Mouse (Mus musculus): ENCODE results near the gene Tssk3. TPM values are rescaled to one million over a fixed set of nuclear protein-coding genes. Genes with fewer than 3 reads are reported as not detected.

Tssk3 gene
- polyA plus RNA-seq, 1 experiment, result not detected

- H3K4me1 ChIP-seq (ENCODE audit: control insufficient read depth), result peaks cover 12% of the 10 kb centered on the region
- H3K4me3 ChIP-seq (replicated peaks), result no peak overlapping the region
- H3K27me3 ChIP-seq (ENCODE audit: control insufficient read depth), result peaks cover 59% of the 10 kb centered on the region
- no peaks in the 10 kb centered on the region for H3K9me3 ChIP-seq (ENCODE audit: control insufficient read depth, low read length)
- TF ChIP-seq GATA1 (IDR thresholded peaks at IDR 0.05; ENCODE audit: low read length) (no peak), TAL1 (IDR thresholded peaks at IDR 0.05; ENCODE audit: low read length) (no peak)
- H3K36me3 ChIP-seq (ENCODE audit: control insufficient read depth), result no peaks in the 10 kb centered on the region
These were observed 12.2 kb upstream of the Tssk3 start for GRCm38 (mm10) chr4:129502901-129503444.

GRCm38 (mm10) chr4:129502327-129502888, 11.6 kb upstream of the Tssk3 start:
- H3K36me3 ChIP-seq (ENCODE audit: control insufficient read depth), result no peaks in the 10 kb centered on the region
- peaks cover 10% of the 10 kb centered on the region for H3K4me1 ChIP-seq (ENCODE audit: control insufficient read depth)
- TF ChIP-seq TAL1 (IDR thresholded peaks at IDR 0.05; ENCODE audit: low read length), result no peak
- TF ChIP-seq GATA1 (IDR thresholded peaks at IDR 0.05; ENCODE audit: low read length), result no peak
- H3K9me3 ChIP-seq (ENCODE audit: control insufficient read depth, low read length), result no peaks in the 10 kb centered on the region
- peaks cover 62% of the 10 kb centered on the region for H3K27me3 ChIP-seq (ENCODE audit: control insufficient read depth)
- no peak overlapping the region for H3K4me3 ChIP-seq (replicated peaks)

GRCm38 (mm10) chr4:129500607-129501566, 10.1 kb upstream of the Tssk3 start:
- TF ChIP-seq TAL1 (IDR thresholded peaks at IDR 0.05; ENCODE audit: low read length) (no peak), GATA1 (IDR thresholded peaks at IDR 0.05; ENCODE audit: low read length) (no peak)
- Histone ChIP-seq H3K4me3 (replicated peaks) (peak overlapping the region; percentile 65), H3K9me3 (ENCODE audit: control insufficient read depth, low read length) (no peaks in the 10 kb centered on the region), H3K4me1 (ENCODE audit: control insufficient read depth) (peaks cover 10% of the 10 kb centered on the region), H3K27me3 (ENCODE audit: control insufficient read depth) (peaks cover 77% of the 10 kb centered on the region), H3K36me3 (ENCODE audit: control insufficient read depth) (no peaks in the 10 kb centered on the region)

GRCm38 (mm10) chr4:129500017-129500416, 9.2 kb upstream of the Tssk3 start:
- H3K9me3 ChIP-seq (ENCODE audit: control insufficient read depth, low read length), result no peaks in the 10 kb centered on the region
- peaks cover 10% of the 10 kb centered on the region for H3K4me1 ChIP-seq (ENCODE audit: control insufficient read depth)
- H3K27me3 ChIP-seq (ENCODE audit: control insufficient read depth), result peaks cover 82% of the 10 kb centered on the region
- TF ChIP-seq GATA1 (IDR thresholded peaks at IDR 0.05; ENCODE audit: low read length), result no peak
- TF ChIP-seq TAL1 (IDR thresholded peaks at IDR 0.05; ENCODE audit: low read length), result no peak
- H3K36me3 ChIP-seq (ENCODE audit: control insufficient read depth), result no peaks in the 10 kb centered on the region
- H3K4me3 ChIP-seq (replicated peaks), result peak overlapping the region; percentile 65

GRCm38 (mm10) chr4:129498941-129499340, 8.1 kb upstream of the Tssk3 start:
- H3K27me3 ChIP-seq (ENCODE audit: control insufficient read depth), result peaks cover 87% of the 10 kb centered on the region
- H3K9me3 ChIP-seq (ENCODE audit: control insufficient read depth, low read length), result no peaks in the 10 kb centered on the region
- H3K4me1 ChIP-seq (ENCODE audit: control insufficient read depth), result peaks cover 14% of the 10 kb centered on the region

GRCm38 (mm10) chr4:129496631-129497030, 5.8 kb upstream of the Tssk3 start:
- Histone ChIP-seq H3K4me3 (replicated peaks) (no peak overlapping the region), H3K9me3 (ENCODE audit: control insufficient read depth, low read length) (no peaks in the 10 kb centered on the region)
- no peak for TF ChIP-seq TAL1 (IDR thresholded peaks at IDR 0.05; ENCODE audit: low read length)
- TF ChIP-seq GATA1 (IDR thresholded peaks at IDR 0.05; ENCODE audit: low read length), result no peak

More at GRCm38 (mm10) chr4:129498941-129499340, 8.1 kb upstream of the Tssk3 start:
- Histone ChIP-seq H3K4me3 (replicated peaks) (no peak overlapping the region), H3K36me3 (ENCODE audit: control insufficient read depth) (no peaks in the 10 kb centered on the region)
- TF ChIP-seq GATA1 (IDR thresholded peaks at IDR 0.05; ENCODE audit: low read length) (no peak), TAL1 (IDR thresholded peaks at IDR 0.05; ENCODE audit: low read length) (no peak)

GRCm38 (mm10) chr4:129495672-129496562, 5.1 kb upstream of the Tssk3 start:
- H3K27me3 ChIP-seq (ENCODE audit: control insufficient read depth), result peaks cover 85% of the 10 kb centered on the region
- no peak overlapping the region for H3K4me3 ChIP-seq (replicated peaks)
- peaks cover 17% of the 10 kb centered on the region for H3K4me1 ChIP-seq (ENCODE audit: control insufficient read depth)
- TF ChIP-seq TAL1 (IDR thresholded peaks at IDR 0.05; ENCODE audit: low read length) (no peak), GATA1 (IDR thresholded peaks at IDR 0.05; ENCODE audit: low read length) (no peak)
- H3K9me3 ChIP-seq (ENCODE audit: control insufficient read depth, low read length), result no peaks in the 10 kb centered on the region
- peaks cover under 1% of the 10 kb centered on the region; the same call in 1 of the 2 replicates for H3K36me3 ChIP-seq (ENCODE audit: control insufficient read depth)

More at GRCm38 (mm10) chr4:129496631-129497030, 5.8 kb upstream of the Tssk3 start:
- H3K27me3 ChIP-seq (ENCODE audit: control insufficient read depth), result peaks cover 85% of the 10 kb centered on the region
- H3K36me3 ChIP-seq (ENCODE audit: control insufficient read depth), result no peaks in the 10 kb centered on the region; the same call in 1 of the 2 replicates
- peaks cover 14% of the 10 kb centered on the region for H3K4me1 ChIP-seq (ENCODE audit: control insufficient read depth)

GRCm38 (mm10) chr4:129494681-129495080, 3.9 kb upstream of the Tssk3 start:
- no peaks in the 10 kb centered on the region for H3K9me3 ChIP-seq (ENCODE audit: control insufficient read depth, low read length)
- H3K4me1 ChIP-seq (ENCODE audit: control insufficient read depth), result peaks cover 8% of the 10 kb centered on the region
- peaks cover 13% of the 10 kb centered on the region for H3K36me3 ChIP-seq (ENCODE audit: control insufficient read depth)
- TF ChIP-seq GATA1 (IDR thresholded peaks at IDR 0.05; ENCODE audit: low read length) (no peak), TAL1 (IDR thresholded peaks at IDR 0.05; ENCODE audit: low read length) (no peak)
- H3K27me3 ChIP-seq (ENCODE audit: control insufficient read depth), result peaks cover 86% of the 10 kb centered on the region
- no peak overlapping the region for H3K4me3 ChIP-seq (replicated peaks)
